Mouse (Mus musculus) CH12.LX (cell line): Measurements from ENCODE around the gene Loxl3. TPM values are rescaled to one million over a fixed set of nuclear protein-coding genes. Genes with fewer than 3 reads are reported as not detected.

Source experiments
- DNase-seq: peaks from one replicate; pipeline ENCODE4 v3.0.0-alpha.2; 2013; ENCODE audit errors: extremely low read depth
- H3K27ac ChIP-seq: 2 replicates; pipeline ENCODE4 v1.5.1; 2012; ENCODE audit warnings: low read depth, mild to moderate bottlenecking, control low read depth, moderate library complexity; ENCODE audit not compliant: insufficient read depth
- H3K27me3 ChIP-seq: replicated peaks from 2 replicates; pipeline ENCODE3; 2012; ENCODE audit warnings: inconsistent platforms
- H3K36me3 ChIP-seq, 2 experiments: replicated peaks in 1 of 2; 2 replicates each; pipeline versions ENCODE3 to v1.6.1; 2012; ENCODE audit warnings: inconsistent platforms in 1 of 2, low read length in 1 of 2, mild to moderate bottlenecking in 1 of 2, mixed read lengths in 1 of 2, moderate library complexity in 1 of 2; ENCODE audit not compliant: control insufficient read depth in 1 of 2, insufficient read depth in 1 of 2
- H3K4me1 ChIP-seq, 2 experiments: 2 replicates each; pipeline ENCODE4 v1.6.1; 2012; ENCODE audit warnings: inconsistent platforms in 1 of 2, moderate library complexity in 1 of 2; ENCODE audit not compliant: insufficient read depth in 2 of 2, control insufficient read depth in 1 of 2
- H3K4me2 ChIP-seq: 2 replicates; pipeline ENCODE4 v1.6.1; 2012; ENCODE audit warnings: low read depth, mild to moderate bottlenecking, control low read depth; ENCODE audit not compliant: poor library complexity, insufficient read depth, severe bottlenecking
- H3K4me3 ChIP-seq, 3 experiments: fragments of 150-350 bp in 1 of 3; sonication (generic) in 1 of 3; replicated peaks in 1 of 3; 2 replicates each; pipeline versions ENCODE3 to v1.5.1; 2011 to 2012; ENCODE audit warnings: low read depth in 2 of 3, low read length in 2 of 3, mild to moderate bottlenecking in 2 of 3, moderate library complexity in 2 of 3, control low read depth in 1 of 3, improper control_type of control experiment in 1 of 3, inconsistent platforms in 1 of 3, mixed read lengths in 1 of 3; ENCODE audit not compliant: poor library complexity in 1 of 3
- H3K79me2 ChIP-seq: replicated peaks from 2 replicates; pipeline ENCODE4 v1.6.1; 2012; ENCODE audit warnings: mild to moderate bottlenecking, moderate library complexity; ENCODE audit not compliant: control insufficient read depth, poor library complexity, insufficient read depth, severe bottlenecking; ENCODE audit errors: extremely low read depth
- H3K9ac ChIP-seq: 2 replicates; pipeline ENCODE4 v1.6.1; 2012; ENCODE audit warnings: low read depth, mild to moderate bottlenecking, control low read depth, moderate library complexity; ENCODE audit not compliant: insufficient read depth
- H3K9me3 ChIP-seq: replicated peaks from 2 replicates; pipeline ENCODE3; 2012; ENCODE audit warnings: low read length, inconsistent platforms, mixed read lengths
- BHLHE40 ChIP-seq: IDR thresholded peaks from 2 replicates; pipeline ENCODE4 v1.6.1; 2011; ENCODE audit warnings: mild to moderate bottlenecking, low read depth, low read length, improper control_type of control experiment
- CHD1 ChIP-seq: IDR thresholded peaks from 2 replicates; pipeline ENCODE4 v1.6.1; 2012; ENCODE audit warnings: low read depth, low read length, improper control_type of control experiment, inconsistent platforms
- CHD2 ChIP-seq: IDR thresholded peaks from 2 replicates; pipeline ENCODE4 v1.6.1; 2011; ENCODE audit warnings: low read length, improper control_type of control experiment
- CTCF ChIP-seq, 2 experiments: IDR thresholded peaks in 1 of 2; conservative IDR thresholded peaks in 1 of 2; 2 replicates each; pipeline ENCODE4 v1.5.1; 2011 to 2012; ENCODE audit warnings: low read depth in 2 of 2, low read length in 2 of 2, improper control_type of control experiment in 1 of 2, inconsistent platforms in 1 of 2, mild to moderate bottlenecking in 1 of 2, moderate library complexity in 1 of 2
- E2F4 ChIP-seq: IDR thresholded peaks from 2 replicates; pipeline ENCODE4 v1.6.1; 2011; ENCODE audit warnings: low read depth, low read length, improper control_type of control experiment; ENCODE audit not compliant: insufficient replicate concordance
- ELF1 ChIP-seq: IDR thresholded peaks from 2 replicates; pipeline ENCODE4 v1.6.1; 2014; ENCODE audit warnings: low read depth, mild to moderate bottlenecking, inconsistent platforms, low read length, improper control_type of control experiment
- EP300 ChIP-seq: IDR thresholded peaks from 2 replicates; pipeline ENCODE4 v1.6.1; 2011; ENCODE audit warnings: low read length, improper control_type of control experiment
- ETS1 ChIP-seq: conservative IDR thresholded peaks from 2 replicates; pipeline ENCODE4 v1.6.1; 2012; ENCODE audit warnings: low read depth, mild to moderate bottlenecking, inconsistent platforms, low read length, improper control_type of control experiment, moderate library complexity
- GABPA ChIP-seq: IDR thresholded peaks from 2 replicates; pipeline ENCODE4 v1.6.1; 2012; ENCODE audit warnings: low read depth, low read length, improper control_type of control experiment, inconsistent platforms; ENCODE audit not compliant: insufficient replicate concordance
- HCFC1 ChIP-seq: IDR thresholded peaks from 2 replicates; pipeline ENCODE4 v1.6.1; 2012; ENCODE audit warnings: low read depth, mild to moderate bottlenecking, inconsistent platforms, low read length, improper control_type of control experiment
- JUN ChIP-seq: IDR thresholded peaks from 2 replicates; pipeline ENCODE4 v1.6.1; 2011; ENCODE audit warnings: low read depth, mild to moderate bottlenecking, low read length, improper control_type of control experiment, moderate library complexity; ENCODE audit not compliant: insufficient read depth
- JUND ChIP-seq: conservative IDR thresholded peaks from 2 replicates; pipeline ENCODE4 v1.6.1; 2011; ENCODE audit warnings: low read depth, low read length, improper control_type of control experiment
- KAT2A ChIP-seq: IDR thresholded peaks from 2 replicates; pipeline ENCODE4 v1.6.1; 2012; ENCODE audit warnings: low read length, improper control_type of control experiment, inconsistent platforms; ENCODE audit not compliant: insufficient replicate concordance
- MAFK ChIP-seq: IDR thresholded peaks from 2 replicates; pipeline ENCODE4 v1.6.1; 2011; ENCODE audit warnings: low read length, improper control_type of control experiment; ENCODE audit not compliant: insufficient replicate concordance
- MAX ChIP-seq: IDR thresholded peaks from 2 replicates; pipeline ENCODE4 v1.6.1; 2011; ENCODE audit warnings: low read length, improper control_type of control experiment
- MAZ ChIP-seq: IDR thresholded peaks from 2 replicates; pipeline ENCODE4 v1.6.1; 2012; ENCODE audit warnings: low read depth, mild to moderate bottlenecking, inconsistent platforms, low read length, improper control_type of control experiment, moderate library complexity
- MEF2A ChIP-seq: IDR thresholded peaks from 2 replicates; pipeline ENCODE4 v1.6.1; 2014; ENCODE audit warnings: low read depth, mild to moderate bottlenecking, inconsistent platforms, low read length, improper control_type of control experiment, borderline replicate concordance
- MXI1 ChIP-seq: IDR thresholded peaks from 2 replicates; pipeline ENCODE4 v1.6.1; 2011; ENCODE audit warnings: mild to moderate bottlenecking, low read depth, low read length, improper control_type of control experiment
- MYC ChIP-seq: IDR thresholded peaks from 2 replicates; pipeline ENCODE4 v1.6.1; 2011; ENCODE audit warnings: low read depth, mild to moderate bottlenecking, improper control_type of control experiment, low read length
- NELFE ChIP-seq: IDR thresholded peaks from 2 replicates; pipeline ENCODE4 v1.6.1; 2011; ENCODE audit warnings: low read depth, low read length, improper control_type of control experiment
- NRF1 ChIP-seq: IDR thresholded peaks from 2 replicates; pipeline ENCODE4 v1.6.1; 2014; ENCODE audit warnings: low read depth, mild to moderate bottlenecking, inconsistent platforms, low read length, improper control_type of control experiment, moderate library complexity
- PAX5 ChIP-seq: IDR thresholded peaks from 2 replicates; pipeline ENCODE4 v1.6.1; 2012; ENCODE audit warnings: low read length, inconsistent platforms, mixed read lengths
- POLR2A ChIP-seq: IDR thresholded peaks from 2 replicates; pipeline ENCODE4 v1.6.1; 2011; ENCODE audit warnings: low read depth, mild to moderate bottlenecking, improper control_type of control experiment, low read length
- POLR2AphosphoS2 ChIP-seq: IDR thresholded peaks from 2 replicates; pipeline ENCODE4 v1.6.1; 2011; ENCODE audit warnings: low read depth, low read length, improper control_type of control experiment
- RCOR1 ChIP-seq: conservative IDR thresholded peaks from 2 replicates; pipeline ENCODE4 v1.6.1; 2012; ENCODE audit warnings: low read depth, mild to moderate bottlenecking, inconsistent platforms, low read length, improper control_type of control experiment
- SIN3A ChIP-seq: IDR thresholded peaks from 2 replicates; pipeline ENCODE4 v1.6.1; 2012; ENCODE audit warnings: low read length, improper control_type of control experiment, inconsistent platforms
- SMC3 ChIP-seq: IDR thresholded peaks from 2 replicates; pipeline ENCODE4 v1.6.1; 2011; ENCODE audit warnings: low read depth, low read length, improper control_type of control experiment
- TBP ChIP-seq: conservative IDR thresholded peaks from 2 replicates; pipeline ENCODE4 v1.6.1; 2011; ENCODE audit warnings: low read depth, low read length, improper control_type of control experiment
- USF1 ChIP-seq: IDR thresholded peaks from 2 replicates; pipeline ENCODE4 v1.6.1; 2014; ENCODE audit warnings: low read depth, mild to moderate bottlenecking, inconsistent platforms, low read length, improper control_type of control experiment
- USF2 ChIP-seq: conservative IDR thresholded peaks from 2 replicates; pipeline ENCODE4 v1.6.1; 2011; ENCODE audit warnings: low read depth, low read length, improper control_type of control experiment
- ZC3H11A ChIP-seq: IDR thresholded peaks from 2 replicates; pipeline ENCODE4 v1.6.1; 2012; ENCODE audit warnings: low read depth, mild to moderate bottlenecking, inconsistent platforms, low read length, improper control_type of control experiment
- ZKSCAN1 ChIP-seq: IDR thresholded peaks from 2 replicates; pipeline ENCODE4 v1.6.1; 2012; ENCODE audit warnings: low read depth, inconsistent platforms, low read length, improper control_type of control experiment, borderline replicate concordance
- ZMIZ1 ChIP-seq: IDR thresholded peaks from 2 replicates; pipeline ENCODE4 v1.6.1; 2012; ENCODE audit warnings: low read depth, mild to moderate bottlenecking, inconsistent platforms, low read length, improper control_type of control experiment
- ZNF384 ChIP-seq: IDR thresholded peaks from 2 replicates; pipeline ENCODE4 v1.6.1; 2012; ENCODE audit warnings: low read depth, low read length, improper control_type of control experiment, inconsistent platforms
- dilution Hi-C: fragments of 300-500 bp; cut with MboI; formaldehyde crosslinking; loops from 2 replicates; pipeline ENCODE4 v1.14.3; 2020; ENCODE audit warnings: low sequenced_read_pairs; ENCODE audit not compliant: extremely low pct_unique_long_range_greater_than_20kb, extremely low pct_ligation_motif_present
- in situ Hi-C: fragments of 300-500 bp; cut with MboI; formaldehyde crosslinking; loops from 3 replicates; pipeline ENCODE4 v1.14.3; 2019; ENCODE audit warnings: low sequenced_read_pairs, low pct_ligation_motif_present, low pct_unique_long_range_greater_than_20kb, mixed read lengths
- polyA plus RNA-seq: library from polyadenylated mRNA; unstranded; fragments of >175 nt; gene quantifications from 2 replicates; pipeline ENCODE4 v1.2.1, GENCODE M21; 2012; ENCODE audit warnings: low read depth; ENCODE audit not compliant: insufficient read length
- total RNA-seq, 2 experiments: library from RNA; depleted of rRNA; stranded (reverse); fragments of 300-350 nt in 1 of 2; fragments of >200 nt in 1 of 2; gene quantifications; 2 replicates each; pipeline ENCODE4 v1.2.3; 2012 to 2014

Gene Loxl3
- total and polyA plus RNA-seq, 3 experiments = 0.05 to 0.93 (median 0.74) TPM

- no peaks in the 10 kb centered on the region for H3K27me3 ChIP-seq
- no peak overlapping the region for H3K9ac ChIP-seq
- H3K27ac ChIP-seq = no peak overlapping the region
- DNase-seq = peak; percentile 58
- TF ChIP-seq ZMIZ1 = no peak
- no peak for TF ChIP-seq GABPA
- no peak for TF ChIP-seq MAZ
- TF ChIP-seq KAT2A = no peak
- TF ChIP-seq CHD2 = no peak
- TF ChIP-seq JUND = no peak
- TF ChIP-seq SMC3 = no peak
- TF ChIP-seq USF1 = no peak
- TF ChIP-seq PAX5 = no peak
- TF ChIP-seq NRF1 = no peak
- TF ChIP-seq RCOR1 = no peak
- TF ChIP-seq MAFK = no peak
- no peak for TF ChIP-seq ZC3H11A
- no peak for TF ChIP-seq SIN3A
- TF ChIP-seq ETS1 = 0 out of 2 replicates have a peak, but pooled peaks have one; percentile 23
- TF ChIP-seq MAX = no peak
- TF ChIP-seq HCFC1 = no peak
- no peak for TF ChIP-seq CHD1
- no peak for TF ChIP-seq NELFE
- TF ChIP-seq E2F4 = no peak
- no peak for TF ChIP-seq POLR2AphosphoS2
- TF ChIP-seq MEF2A = no peak
- TF ChIP-seq CTCF (conservative IDR thresholded peaks at IDR 0.05 in 1 of 2, IDR thresholded peaks at IDR 0.05 in 1 of 2; ENCODE audit: low read depth in 2 of 2, low read length in 2 of 2) = no peak
- no peak for TF ChIP-seq USF2
- no peak for TF ChIP-seq MXI1
- TF ChIP-seq ZNF384 = no peak
- 0 out of 2 replicates have a peak, but pooled peaks have one; percentile 22 for TF ChIP-seq MYC
- no peak for TF ChIP-seq TBP
- 0 out of 2 replicates have a peak, but pooled peaks have one; percentile 16 for TF ChIP-seq EP300
- TF ChIP-seq POLR2A = no peak
- TF ChIP-seq BHLHE40 = peak; percentile 25; the same call in 1 of the 2 replicates
- no peak for TF ChIP-seq ELF1
- no peak for TF ChIP-seq ZKSCAN1
- no peak for TF ChIP-seq JUN
- no peaks in the 10 kb centered on the region for H3K36me3 ChIP-seq
- H3K79me2 ChIP-seq = no peaks in the 10 kb centered on the region
- H3K4me3 ChIP-seq = no peak overlapping the region
- in situ Hi-C loops = no loop called here
- peaks cover 3 to 82% of the 10 kb centered on the region in 2 experiments; a peak in 3 of 4 replicates for H3K4me1 ChIP-seq
- H3K4me2 ChIP-seq = no peak overlapping the region
- dilution Hi-C loops = no loop called here
- H3K9me3 ChIP-seq = peaks cover 3% of the 10 kb centered on the region
Observed at GRCm38 (mm10) chr6:83013444-83013843, 20.5 kb upstream of the Loxl3 start.
